Mouse (Mus musculus) ovary, adult 18-20 months (tissue): Measurements from ENCODE around the gene Traf3ip2.

ENCODE experiments used
- DNase-seq: peaks from one replicate; pipeline ENCODE4 v3.0.0; 2022; ENCODE audit warnings: low spot score, mixed read lengths

Gene Traf3ip2

DNA sequence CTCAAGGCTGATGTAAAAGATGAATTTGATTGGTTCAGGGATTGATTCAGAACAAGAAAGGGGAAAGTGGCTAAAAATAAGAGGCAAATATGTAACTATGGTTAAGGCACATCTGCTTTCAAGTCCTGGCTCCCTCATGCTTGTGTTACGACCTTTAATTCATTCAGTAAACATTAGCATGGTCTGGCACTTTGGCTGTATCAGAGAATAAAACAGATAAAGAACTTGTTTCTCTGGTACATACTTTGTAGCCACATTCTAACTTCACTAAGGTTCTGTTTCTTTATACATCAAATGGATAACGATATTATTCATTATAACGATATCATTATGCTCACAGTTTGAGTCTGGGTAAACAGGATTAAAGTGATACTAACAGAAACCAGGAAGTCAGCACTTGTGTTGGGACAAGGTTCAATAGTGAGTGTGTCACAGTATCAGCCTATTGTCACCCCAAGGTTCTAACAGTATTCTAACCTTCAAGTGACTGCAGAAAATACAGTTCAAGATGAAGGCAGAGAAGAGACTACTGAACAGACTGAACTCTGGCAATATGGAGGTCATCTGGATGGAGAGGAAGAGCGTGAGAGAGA is 65.6 kb downstream of the Traf3ip2 start:
- no peak for DNase-seq

DNA sequence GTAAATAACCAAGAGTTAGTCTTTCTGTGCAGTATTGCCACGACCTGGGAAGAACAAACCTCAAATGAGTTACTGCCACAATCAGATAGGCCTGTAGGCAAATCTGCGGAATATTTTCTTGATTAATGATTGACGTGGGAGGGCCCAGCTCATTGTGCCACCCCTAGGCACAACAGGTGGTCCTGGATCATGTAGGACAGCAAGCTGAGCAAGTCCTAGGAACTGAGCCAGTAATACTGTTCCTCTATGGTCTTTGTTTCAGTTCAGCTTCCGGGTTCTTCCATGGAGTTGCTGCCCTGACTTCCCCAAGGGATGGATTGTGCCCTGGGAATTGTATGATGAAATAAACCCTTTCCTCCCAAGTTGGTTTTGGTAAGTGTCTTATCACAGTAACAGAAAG is 68.3 kb downstream of the Traf3ip2 start:
- no peak for DNase-seq

DNA sequence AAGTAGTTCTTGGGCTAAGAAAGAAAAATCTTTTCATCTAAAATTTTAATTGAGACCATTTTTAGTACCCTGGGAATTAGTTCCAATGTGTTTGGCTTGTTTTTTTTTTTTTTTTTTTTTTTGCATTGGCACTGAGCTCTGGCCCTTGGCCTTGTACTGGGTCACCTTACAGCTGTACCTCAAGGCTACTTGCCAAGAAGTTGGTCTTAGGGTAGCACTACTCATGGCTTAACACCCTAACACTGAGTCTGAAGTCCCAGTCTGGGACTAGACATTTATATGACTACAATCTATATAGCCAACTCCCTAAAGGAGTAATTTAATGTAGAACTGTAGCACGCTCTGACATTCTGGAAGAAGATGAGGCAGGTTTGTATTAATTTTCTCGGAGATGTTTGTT is 69.8 kb downstream of the Traf3ip2 start:
- DNase-seq, result no peak

DNA sequence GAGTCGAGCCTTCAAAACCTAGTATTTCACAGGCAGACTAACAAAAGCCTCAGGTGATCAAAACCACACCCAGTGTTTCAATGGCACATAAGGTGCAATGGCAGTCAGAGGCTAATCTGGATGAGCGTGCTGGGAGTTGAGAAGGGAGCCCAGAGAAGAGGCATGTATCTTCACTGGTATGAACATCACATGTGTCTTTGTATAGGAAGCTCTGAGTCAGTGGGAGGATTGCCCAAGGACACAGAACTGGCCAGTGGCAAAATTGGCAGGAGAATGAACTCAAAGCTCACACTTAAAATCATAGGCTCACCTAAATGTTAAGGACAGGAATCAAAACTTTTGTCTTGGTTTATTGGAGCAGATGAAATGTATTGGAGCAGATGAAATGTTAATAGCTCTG is 70.7 kb downstream of the Traf3ip2 start:
- no peak for DNase-seq

DNA sequence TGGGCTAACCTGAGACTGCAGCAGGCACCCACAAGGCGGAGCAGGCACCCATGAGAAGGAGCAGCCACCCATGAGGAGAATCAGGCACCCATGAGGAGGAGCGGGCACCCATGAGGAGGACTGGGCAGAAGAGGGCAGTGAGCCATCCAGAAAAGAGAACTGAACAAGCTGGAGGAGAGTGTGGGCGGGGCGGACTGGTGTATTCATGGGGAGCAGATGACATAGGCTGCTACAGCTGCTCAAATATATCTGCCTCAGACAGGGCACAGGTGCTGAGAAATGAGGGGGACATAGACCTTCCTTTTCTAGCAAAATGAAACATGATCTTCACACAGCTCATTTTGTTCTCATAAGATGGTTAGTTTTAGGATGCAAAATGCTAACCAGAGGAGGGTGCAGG is 74.1 kb downstream of the Traf3ip2 start:
- DNase-seq, result no peak

DNA sequence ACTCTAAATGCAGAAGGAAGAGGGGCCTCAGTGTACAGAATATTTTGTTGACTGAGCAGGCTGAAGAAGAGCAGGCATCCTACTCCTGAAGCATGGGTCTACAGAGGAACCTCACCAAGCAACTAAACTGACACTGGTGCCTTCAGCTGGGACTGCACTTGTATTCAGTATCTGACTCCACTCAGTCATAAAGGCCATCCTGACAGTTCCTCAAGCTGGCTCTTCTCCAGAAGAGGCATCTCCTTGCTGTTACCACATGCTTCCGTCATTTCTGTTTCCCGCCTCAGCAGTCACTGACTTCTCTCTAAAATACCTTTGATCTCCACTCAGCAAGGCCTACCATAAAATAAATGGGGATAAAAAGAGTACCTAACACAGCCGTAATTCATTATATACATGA is 75.1 kb downstream of the Traf3ip2 start:
- no peak for DNase-seq

DNA sequence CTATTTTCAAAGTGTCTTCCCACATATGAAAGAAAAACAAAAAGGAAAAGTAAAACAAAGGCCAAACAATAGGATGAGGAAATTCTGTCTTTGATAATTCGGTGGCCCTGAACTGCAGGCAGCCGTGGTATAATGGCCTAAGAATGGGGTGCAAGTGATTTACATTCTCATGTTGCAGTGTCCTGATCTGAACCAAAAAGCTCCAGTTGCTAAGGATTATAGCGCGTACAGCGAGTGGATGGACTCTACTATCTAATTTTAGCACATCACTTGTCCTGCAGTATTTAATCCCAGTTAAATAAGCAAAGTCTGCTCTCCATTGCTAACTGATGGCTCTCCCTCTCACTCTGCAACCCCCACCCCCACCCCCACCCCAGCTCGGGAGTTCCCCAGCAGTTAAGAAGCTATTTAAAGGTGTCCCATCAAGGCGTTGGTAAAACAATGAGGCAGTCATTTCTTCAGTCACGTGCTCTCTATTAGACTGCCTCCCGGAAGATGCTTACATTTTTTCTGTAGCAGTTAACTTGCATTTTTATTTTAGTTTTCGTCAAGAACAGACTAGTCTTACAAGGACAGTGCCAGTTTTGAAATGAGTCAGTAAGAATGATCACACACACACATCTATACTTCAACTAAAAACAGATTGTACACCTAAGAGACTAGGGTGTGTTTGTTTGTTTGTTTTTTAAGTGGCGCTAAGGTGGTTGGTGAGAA is 78.8 kb downstream of the Traf3ip2 start:
- DNase-seq, result no peak

DNA sequence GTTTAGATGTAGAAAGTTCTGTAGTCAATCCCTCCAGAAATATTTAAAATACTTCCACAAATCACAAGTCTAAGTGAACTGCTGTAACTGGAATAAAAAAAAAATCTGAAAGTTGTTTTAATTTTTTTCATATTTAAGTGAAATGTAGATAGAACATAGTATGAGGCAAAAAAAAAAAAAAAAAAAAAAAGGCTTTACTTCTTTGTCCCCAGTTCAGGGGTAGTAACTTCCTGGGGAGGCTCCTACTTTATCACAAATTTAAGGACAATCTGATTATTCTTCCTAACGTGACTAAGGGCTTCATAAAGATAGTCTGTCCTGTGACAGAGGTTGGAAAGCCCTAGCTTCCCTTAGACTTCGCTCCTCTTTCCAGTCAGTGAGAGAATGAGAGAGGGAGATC is 79.4 kb downstream of the Traf3ip2 start:
- no peak for DNase-seq
